Mouse (Mus musculus) kidney, embryonic 14.5 days (tissue): ENCODE results near the gene Elf5. TPM values are rescaled to one million over a fixed set of nuclear protein-coding genes. Genes with fewer than 3 reads are reported as not detected.

Experiments used
- ATAC-seq: fragments of 200-750 bp; cut with Nextera tagmentation; 2 replicates; pipeline ENCODE4 v1.8.0; 2017; ENCODE audit warnings: moderate number of reproducible peaks, mild to moderate bottlenecking, moderate TSS enrichment, moderate library complexity; ENCODE audit not compliant: low FRiP score, low TSS enrichment
- H3K27ac ChIP-seq: fragments of 300-500 bp; sonication (generic); 2 replicates; pipeline ENCODE4 v1.5.1; 2014; ENCODE audit warnings: low read depth, mild to moderate bottlenecking, low read length, moderate library complexity, mixed read lengths
- H3K27me3 ChIP-seq: fragments of 300-500 bp; sonication (generic); 2 replicates; pipeline ENCODE4 v1.6.1; 2014; ENCODE audit warnings: mild to moderate bottlenecking, low read length; ENCODE audit not compliant: control insufficient read depth, insufficient read depth
- H3K36me3 ChIP-seq: fragments of 300-500 bp; sonication (generic); 2 replicates; pipeline ENCODE4 v1.6.1; 2014; ENCODE audit warnings: low read length, mixed read lengths; ENCODE audit not compliant: control insufficient read depth, insufficient read depth
- H3K4me1 ChIP-seq: fragments of 300-500 bp; sonication (generic); 2 replicates; pipeline ENCODE4 v1.6.1; 2014; ENCODE audit warnings: low read length, mixed read lengths; ENCODE audit not compliant: control insufficient read depth, insufficient read depth
- H3K4me2 ChIP-seq: fragments of 300-500 bp; sonication (generic); replicated peaks from 2 replicates; pipeline ENCODE4 v1.6.1; 2014; ENCODE audit warnings: low read depth, mild to moderate bottlenecking, low read length
- H3K4me3 ChIP-seq: fragments of 300-500 bp; sonication (generic); 2 replicates; pipeline ENCODE4 v1.5.1; 2014; ENCODE audit warnings: mild to moderate bottlenecking, low read length
- H3K9ac ChIP-seq: fragments of 300-500 bp; sonication (generic); 2 replicates; pipeline ENCODE4 v1.6.1; 2014; ENCODE audit warnings: low read depth, mild to moderate bottlenecking, low read length, moderate library complexity
- H3K9me3 ChIP-seq: fragments of 300-500 bp; sonication (generic); 2 replicates; pipeline ENCODE4 v1.6.1; 2016; ENCODE audit warnings: low read length; ENCODE audit not compliant: control insufficient read depth
- WGBS: fragments of 180-500 bp; shearing (Covaris S2); extraction: QIAGEN DNeasy Blood & Tissue Kit; methylation state at CpG from one replicate; pipeline ENCODE4 v1.1.7; 2014; 5-methylcytosine and 5-hydroxymethylcytosine counted together
- polyA plus RNA-seq: library from polyadenylated mRNA; unstranded; fragments of >200 nt; fragmentation: Nextera tagmentation; extraction: Ambion mirVana; gene quantifications from 2 replicates; pipeline ENCODE4 v1.2.1, GENCODE M21; 2014

Gene Elf5
- polyA plus RNA-seq, 1 experiment from 2014 or later = 2.9 TPM

GRCm38 (mm10) chr2:103400691-103401090 is 10.8 kb upstream of the Elf5 start:
- no peak overlapping the region for H3K9ac ChIP-seq
- H3K4me2 ChIP-seq = no peak overlapping the region
- H3K4me3 ChIP-seq = no peak overlapping the region
- no peaks in the 10 kb centered on the region for H3K9me3 ChIP-seq
- H3K36me3 ChIP-seq = no peaks in the 10 kb centered on the region
- WGBS = 74% methylated on average over 4 of the region's 4 CpGs
- H3K27me3 ChIP-seq = no peaks in the 10 kb centered on the region
- H3K4me1 ChIP-seq = no peaks in the 10 kb centered on the region
- no peak for ATAC-seq
- no peak overlapping the region for H3K27ac ChIP-seq

- H3K27me3 ChIP-seq = no peaks in the 10 kb centered on the region
- H3K27ac ChIP-seq = no peak overlapping the region
- H3K4me1 ChIP-seq = no peaks in the 10 kb centered on the region
- H3K4me3 ChIP-seq = no peak overlapping the region
- H3K9me3 ChIP-seq = no peaks in the 10 kb centered on the region
- no peaks in the 10 kb centered on the region for H3K36me3 ChIP-seq
- no peak overlapping the region for H3K9ac ChIP-seq
- no peak overlapping the region for H3K4me2 ChIP-seq
- 78% methylated on average over 3 of the region's 3 CpGs for WGBS
- ATAC-seq = no peak
These were observed 5.2 kb upstream of the Elf5 start for GRCm38 (mm10) chr2:103406239-103406638.

- Histone ChIP-seq H3K4me1 (no peaks in the 10 kb centered on the region), H3K27ac (no peak overlapping the region), H3K27me3 (no peaks in the 10 kb centered on the region), H3K9ac (no peak overlapping the region), H3K36me3 (no peaks in the 10 kb centered on the region), H3K9me3 (no peaks in the 10 kb centered on the region), H3K4me2 (no peak overlapping the region), H3K4me3 (no peak overlapping the region)
- 0 out of 2 replicates have a peak, but pooled peaks have one; percentile 40 for ATAC-seq
- 82% methylated on average over 3 of the region's 3 CpGs for WGBS
These were observed 328 bp downstream of the Elf5 start for GRCm38 (mm10) chr2:103411816-103412215.

- Histone ChIP-seq H3K36me3 (no peaks in the 10 kb centered on the region), H3K27ac (no peak overlapping the region), H3K27me3 (no peaks in the 10 kb centered on the region), H3K4me2 (no peak overlapping the region), H3K9me3 (no peaks in the 10 kb centered on the region), H3K4me1 (no peaks in the 10 kb centered on the region), H3K9ac (no peak overlapping the region), H3K4me3 (no peak overlapping the region)
- ATAC-seq = peak; percentile 65
- WGBS = 72% methylated on average over 5 of the region's 5 CpGs
These were observed 1.9 kb downstream of the Elf5 start for GRCm38 (mm10) chr2:103413381-103413780.

- H3K36me3 ChIP-seq = no peaks in the 10 kb centered on the region
- H3K27ac ChIP-seq = no peak overlapping the region
- no peak for ATAC-seq
- H3K4me3 ChIP-seq = no peak overlapping the region
- H3K4me1 ChIP-seq = no peaks in the 10 kb centered on the region
- H3K9ac ChIP-seq = no peak overlapping the region
- no peaks in the 10 kb centered on the region for H3K9me3 ChIP-seq
- WGBS = 88% methylated on average over 3 of the region's 3 CpGs
- H3K4me2 ChIP-seq = no peak overlapping the region
- H3K27me3 ChIP-seq = no peaks in the 10 kb centered on the region
These were observed 4.3 kb downstream of the Elf5 start for GRCm38 (mm10) chr2:103415774-103416173.

- no peak for ATAC-seq
These were observed 9.4 kb downstream of the Elf5 start for GRCm38 (mm10) chr2:103420650-103421507.

GRCm38 (mm10) chr2:103423884-103424283 is 12.4 kb downstream of the Elf5 start:
- 69% methylated on average over 12 of the region's 12 CpGs for WGBS
- no peaks in the 10 kb centered on the region for H3K9me3 ChIP-seq
- H3K4me1 ChIP-seq = no peaks in the 10 kb centered on the region
- no peak overlapping the region for H3K4me2 ChIP-seq
- H3K36me3 ChIP-seq = no peaks in the 10 kb centered on the region
- no peak overlapping the region for H3K27ac ChIP-seq
- no peaks in the 10 kb centered on the region for H3K27me3 ChIP-seq
- no peak for ATAC-seq
- H3K9ac ChIP-seq = no peak overlapping the region
- no peak overlapping the region for H3K4me3 ChIP-seq

More at GRCm38 (mm10) chr2:103420650-103421507, 9.4 kb downstream of the Elf5 start:
- 34% methylated on average over 15 of the region's 15 CpGs for WGBS
- Histone ChIP-seq H3K27ac (no peak overlapping the region), H3K4me2 (no peak overlapping the region), H3K9ac (no peak overlapping the region), H3K36me3 (no peaks in the 10 kb centered on the region), H3K4me1 (no peaks in the 10 kb centered on the region), H3K4me3 (no peak overlapping the region), H3K27me3 (no peaks in the 10 kb centered on the region), H3K9me3 (no peaks in the 10 kb centered on the region)

GRCm38 (mm10) chr2:103424349-103425026 is 13.0 kb downstream of the Elf5 start:
- Histone ChIP-seq H3K27me3 (no peaks in the 10 kb centered on the region), H3K27ac (no peak overlapping the region), H3K9me3 (no peaks in the 10 kb centered on the region), H3K4me1 (no peaks in the 10 kb centered on the region), H3K4me2 (0 out of 2 replicates have a peak overlapping the region, but pooled peaks have one; percentile 6), H3K36me3 (no peaks in the 10 kb centered on the region), H3K9ac (no peak overlapping the region), H3K4me3 (no peak overlapping the region)
- WGBS = 34% methylated on average over 12 of the region's 12 CpGs
- peak; percentile 68; the same call in 1 of the 2 replicates for ATAC-seq
